Mouse (Mus musculus) hindbrain, embryonic 13.5 days (tissue): Measurements from ENCODE around the gene Gcn1l1. TPM values are rescaled to one million over a fixed set of nuclear protein-coding genes. Genes with fewer than 3 reads are reported as not detected.

Source experiments
- ATAC-seq: fragments of 200-750 bp; cut with Nextera tagmentation; 2 replicates; pipeline ENCODE4 v1.8.0; 2017; ENCODE audit warnings: moderate TSS enrichment; ENCODE audit not compliant: low FRiP score
- H3K27ac ChIP-seq: fragments of 300-500 bp; sonication (generic); 2 replicates; pipeline ENCODE4 v1.5.1; 2015; ENCODE audit warnings: inconsistent platforms, mild to moderate bottlenecking, moderate library complexity
- H3K27me3 ChIP-seq: fragments of 300-500 bp; sonication (generic); 2 replicates; pipeline ENCODE4 v1.6.1; 2015; ENCODE audit warnings: mild to moderate bottlenecking, inconsistent platforms
- H3K36me3 ChIP-seq: fragments of 300-500 bp; sonication (generic); 2 replicates; pipeline ENCODE4 v1.6.1; 2015; ENCODE audit warnings: mild to moderate bottlenecking, inconsistent platforms
- H3K4me1 ChIP-seq: fragments of 300-500 bp; sonication (generic); replicated peaks from 2 replicates; pipeline ENCODE4 v1.6.1; 2015; ENCODE audit warnings: inconsistent platforms
- H3K4me2 ChIP-seq: fragments of 300-500 bp; sonication (generic); 2 replicates; pipeline ENCODE4 v1.6.1; 2015; ENCODE audit warnings: inconsistent platforms, mild to moderate bottlenecking, moderate library complexity
- H3K4me3 ChIP-seq: fragments of 300-500 bp; sonication (generic); 2 replicates; pipeline ENCODE4 v1.5.1; 2015; ENCODE audit warnings: mild to moderate bottlenecking, inconsistent platforms
- H3K9ac ChIP-seq: fragments of 300-500 bp; sonication (generic); 2 replicates; pipeline ENCODE4 v1.6.1; 2015; ENCODE audit warnings: mild to moderate bottlenecking, inconsistent platforms
- H3K9me3 ChIP-seq: fragments of 300-500 bp; sonication (generic); 2 replicates; pipeline ENCODE4 v1.6.1; 2016; ENCODE audit warnings: inconsistent platforms
- WGBS: fragments of 180-500 bp; shearing (Covaris S2); methylation state at CpG from one replicate; pipeline ENCODE4 v1.1.7; 2015; 5-methylcytosine and 5-hydroxymethylcytosine counted together
- polyA plus RNA-seq: library from polyadenylated mRNA; unstranded; fragments of >200 nt; fragmentation: Nextera tagmentation; extraction: Ambion mirVana; gene quantifications from 2 replicates; pipeline ENCODE4 v1.2.1, GENCODE M21; 2015

Gene Gcn1l1
- polyA plus RNA-seq, 1 experiment from 2014 or later, result 42.4 TPM

DNA sequence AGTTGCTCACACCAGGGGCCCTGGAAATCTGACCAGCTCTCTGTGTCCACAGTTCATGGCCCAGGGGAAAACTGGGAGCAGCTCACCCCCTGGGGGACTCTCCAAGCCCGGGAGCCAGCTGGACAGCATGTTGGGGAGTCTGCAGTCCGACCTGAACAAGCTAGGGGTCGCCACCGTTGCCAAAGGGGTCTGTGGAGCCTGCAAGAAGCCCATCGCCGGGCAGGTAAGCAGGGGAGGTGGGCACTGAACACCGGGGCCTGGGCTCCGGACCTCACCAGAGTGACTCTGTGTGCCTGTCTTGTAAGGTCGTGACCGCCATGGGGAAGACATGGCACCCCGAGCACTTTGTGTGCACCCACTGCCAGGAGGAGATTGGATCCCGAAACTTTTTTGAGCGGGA is 13.3 kb upstream of the Gcn1l1 start:
- no peak overlapping the region for H3K27ac ChIP-seq
- WGBS, result 85% methylated on average over 13 of the region's 13 CpGs
- no peak overlapping the region for H3K4me2 ChIP-seq
- no peaks in the 10 kb centered on the region for H3K27me3 ChIP-seq
- no peak for ATAC-seq
- H3K9me3 ChIP-seq, result no peaks in the 10 kb centered on the region
- H3K4me3 ChIP-seq, result no peak overlapping the region
- H3K4me1 ChIP-seq, result peaks cover 9% of the 10 kb centered on the region
- H3K36me3 ChIP-seq, result peaks cover 62% of the 10 kb centered on the region
- H3K9ac ChIP-seq, result no peak overlapping the region

DNA sequence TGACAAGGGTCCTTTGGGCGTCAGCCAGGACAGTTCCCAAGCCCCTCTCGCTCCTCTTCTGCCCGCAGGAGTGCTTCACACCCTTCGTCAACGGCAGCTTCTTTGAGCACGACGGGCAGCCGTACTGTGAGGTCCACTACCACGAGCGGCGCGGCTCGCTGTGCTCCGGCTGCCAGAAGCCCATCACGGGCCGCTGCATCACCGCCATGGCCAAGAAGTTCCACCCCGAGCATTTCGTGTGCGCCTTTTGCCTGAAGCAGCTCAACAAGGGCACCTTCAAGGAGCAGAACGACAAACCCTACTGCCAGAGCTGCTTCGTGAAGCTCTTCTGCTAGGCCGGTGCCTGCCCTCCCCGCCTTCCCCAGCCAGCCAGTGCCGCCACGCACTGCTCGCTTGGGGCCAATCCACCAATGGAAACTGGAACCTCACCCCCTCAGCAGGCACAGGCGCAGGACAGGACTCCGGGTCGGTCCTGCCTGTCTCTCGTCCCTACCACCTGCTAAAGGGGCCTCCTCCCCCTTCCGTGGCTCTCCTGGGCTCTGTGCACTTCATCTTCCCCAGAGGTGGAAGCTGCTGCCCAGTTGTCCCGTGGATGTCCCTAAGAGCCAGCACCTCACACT is 11.1 kb upstream of the Gcn1l1 start:
- H3K27me3 ChIP-seq, result no peaks in the 10 kb centered on the region
- 0 out of 2 replicates have a peak overlapping the region, but pooled peaks have one; percentile 29 for H3K9ac ChIP-seq
- peaks cover 41% of the 10 kb centered on the region for H3K36me3 ChIP-seq
- 84% methylated on average over 33 of the region's 33 CpGs for WGBS
- no peak overlapping the region for H3K4me2 ChIP-seq
- H3K9me3 ChIP-seq, result no peaks in the 10 kb centered on the region
- no peak for ATAC-seq
- peaks cover 3% of the 10 kb centered on the region; the same call in 1 of the 2 replicates for H3K4me1 ChIP-seq
- H3K27ac ChIP-seq, result no peak overlapping the region
- H3K4me3 ChIP-seq, result no peak overlapping the region

GRCm38 (mm10) chr5:115554536-115555291 is 10.3 kb upstream of the Gcn1l1 start:
- no peak overlapping the region for H3K4me3 ChIP-seq
- no peak overlapping the region for H3K4me2 ChIP-seq
- H3K27me3 ChIP-seq, result no peaks in the 10 kb centered on the region
- peaks cover 3% of the 10 kb centered on the region; the same call in 1 of the 2 replicates for H3K4me1 ChIP-seq
- H3K9ac ChIP-seq, result no peak overlapping the region
- H3K27ac ChIP-seq, result no peak overlapping the region
- 92% methylated on average over 18 of the region's 18 CpGs for WGBS
- peaks cover 38% of the 10 kb centered on the region for H3K36me3 ChIP-seq
- no peak for ATAC-seq
- H3K9me3 ChIP-seq, result no peaks in the 10 kb centered on the region

GRCm38 (mm10) chr5:115556217-115556616 is 8.8 kb upstream of the Gcn1l1 start:
- Histone ChIP-seq H3K36me3 (peaks cover 38% of the 10 kb centered on the region), H3K4me1 (peaks cover 16% of the 10 kb centered on the region), H3K4me2 (no peak overlapping the region), H3K9ac (no peak overlapping the region), H3K4me3 (no peak overlapping the region), H3K27me3 (no peaks in the 10 kb centered on the region), H3K9me3 (no peaks in the 10 kb centered on the region), H3K27ac (no peak overlapping the region)
- WGBS, result 9% methylated on average over 8 of the region's 8 CpGs
- no peak for ATAC-seq

DNA sequence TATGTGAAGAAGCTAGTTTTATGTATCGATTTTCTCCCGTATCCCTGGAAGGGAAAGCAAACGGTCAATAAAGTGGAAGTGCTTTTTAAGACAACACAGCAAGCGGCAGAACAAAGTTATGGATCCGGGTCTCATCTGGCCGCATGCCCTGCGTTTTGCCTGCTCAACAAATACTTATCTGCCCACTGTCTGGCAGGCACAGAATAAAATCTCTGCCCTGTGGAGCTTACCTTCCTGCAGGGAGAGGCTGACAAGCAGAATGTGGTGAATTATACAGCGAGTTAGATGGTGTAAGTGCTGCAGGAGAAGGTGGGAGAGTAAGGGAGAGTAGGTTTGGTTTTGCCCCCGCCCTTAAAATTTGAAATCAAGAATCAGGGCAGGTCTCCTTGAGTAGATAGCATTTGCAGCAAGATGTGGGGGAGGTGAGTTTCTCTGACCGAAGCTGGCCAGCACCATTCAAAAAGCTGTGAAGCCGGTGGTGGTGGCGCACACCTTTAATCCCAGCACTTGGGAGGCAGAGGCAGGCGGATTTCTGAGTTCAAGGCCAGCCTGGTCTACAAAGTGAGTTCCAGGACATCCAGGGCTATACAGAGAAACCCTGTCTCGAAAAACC is 6.8 kb upstream of the Gcn1l1 start:
- H3K9ac ChIP-seq, result no peak overlapping the region
- H3K36me3 ChIP-seq, result peaks cover 41% of the 10 kb centered on the region
- H3K4me2 ChIP-seq, result no peak overlapping the region
- no peaks in the 10 kb centered on the region for H3K27me3 ChIP-seq
- H3K27ac ChIP-seq, result no peak overlapping the region
- H3K4me3 ChIP-seq, result no peak overlapping the region
- no peaks in the 10 kb centered on the region for H3K9me3 ChIP-seq
- 90% methylated on average over 14 of the region's 14 CpGs for WGBS
- H3K4me1 ChIP-seq, result peaks cover 20% of the 10 kb centered on the region
- no peak for ATAC-seq

DNA sequence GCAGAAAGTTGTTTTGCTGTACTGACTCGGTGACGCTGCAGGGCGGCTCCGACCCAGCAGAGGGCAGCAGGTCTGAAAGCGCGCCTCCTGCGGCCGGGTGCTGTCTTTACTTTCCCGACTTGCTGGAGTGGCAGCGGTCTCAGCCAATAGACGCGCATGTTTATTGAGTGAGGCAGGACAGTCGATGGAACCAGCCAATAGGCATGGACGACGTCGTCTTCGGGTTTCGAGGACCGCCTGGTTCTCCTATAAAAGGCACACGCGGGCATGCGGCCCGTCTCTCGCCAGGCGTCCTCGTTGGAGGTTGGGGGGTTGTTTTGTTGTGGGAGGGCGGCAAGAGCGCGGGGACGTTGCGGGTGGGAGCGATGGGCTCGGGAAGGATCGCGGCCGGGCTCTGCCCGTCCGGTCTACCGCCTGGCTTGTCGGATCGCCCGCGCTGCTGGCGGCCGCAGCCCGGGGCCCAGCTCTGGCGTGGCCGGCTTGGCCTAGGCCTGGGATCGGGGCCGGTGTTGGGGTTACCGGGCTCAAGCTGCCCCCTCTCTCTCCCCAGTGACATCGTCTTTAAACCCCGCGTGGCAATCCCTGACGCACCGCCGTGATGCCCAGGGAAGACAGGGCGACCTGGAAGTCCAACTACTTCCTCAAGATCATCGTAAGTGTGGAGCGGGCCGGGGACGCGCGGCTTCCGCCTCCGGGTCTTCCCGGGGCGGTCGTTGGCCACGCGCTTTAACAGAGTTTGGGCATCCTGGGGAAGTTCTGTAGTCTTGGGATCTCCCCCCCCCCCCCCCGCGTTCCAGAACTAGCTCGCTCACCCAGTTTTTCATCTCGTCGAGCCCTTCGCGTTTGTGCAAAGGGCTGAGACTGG is 5.6 kb upstream of the Gcn1l1 start, which contains the start of gene Rplp0:
Rplp0 (plus strand) TSS at position 231 of the 865 bp plus-strand sequence.
- H3K9ac ChIP-seq, result peak within 1 kb of the TSS; percentile 96
- H3K36me3 ChIP-seq, result peaks cover 36% of the 10 kb centered on the region
- peak within 1 kb of the TSS; percentile 88 for H3K27ac ChIP-seq
- H3K4me3 ChIP-seq, result peak within 1 kb of the TSS; percentile 81
- WGBS, result under 1% methylated on average over 76 of the region's 78 CpGs
- peak within 1 kb of the TSS; percentile 76 for H3K4me2 ChIP-seq
- H3K27me3 ChIP-seq, result no peaks in the 10 kb centered on the region
- peak; percentile 97 for ATAC-seq
- peaks cover 28% of the 10 kb centered on the region for H3K4me1 ChIP-seq
- H3K9me3 ChIP-seq, result no peaks in the 10 kb centered on the region

DNA sequence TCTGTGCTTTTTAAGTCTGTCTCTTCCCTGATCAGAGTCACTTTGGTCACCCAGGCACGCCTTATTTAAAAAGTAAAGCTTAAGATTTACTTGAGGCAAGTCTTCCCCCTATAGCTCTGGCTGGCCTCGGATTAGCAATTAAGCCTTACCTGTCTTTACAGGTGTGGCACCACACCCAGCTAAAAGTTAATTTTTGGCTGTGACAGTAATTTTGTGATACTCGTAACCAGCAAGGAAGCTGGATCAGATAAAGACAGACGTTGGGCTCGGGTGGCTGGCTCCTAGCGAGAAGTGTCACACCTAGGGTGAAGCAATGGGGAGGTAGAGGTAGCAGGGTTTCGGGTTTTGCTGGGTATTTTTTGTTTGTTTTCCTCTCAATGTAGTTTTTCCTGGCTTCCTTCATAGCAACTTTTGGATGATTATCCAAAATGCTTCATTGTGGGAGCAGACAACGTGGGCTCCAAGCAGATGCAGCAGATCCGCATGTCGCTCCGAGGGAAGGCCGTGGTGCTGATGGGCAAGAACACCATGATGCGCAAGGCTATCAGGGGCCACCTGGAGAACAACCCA is 4.6 kb upstream of the Gcn1l1 start:
- no peak overlapping the region for H3K27ac ChIP-seq
- peaks cover 32% of the 10 kb centered on the region for H3K4me1 ChIP-seq
- H3K4me3 ChIP-seq, result peak overlapping the region; percentile 81
- peak overlapping the region; percentile 96 for H3K9ac ChIP-seq
- 45% methylated on average over 13 of the region's 13 CpGs for WGBS
- peaks cover 33% of the 10 kb centered on the region for H3K36me3 ChIP-seq
- no peaks in the 10 kb centered on the region for H3K27me3 ChIP-seq
- H3K9me3 ChIP-seq, result no peaks in the 10 kb centered on the region
- ATAC-seq, result no peak
- peak overlapping the region; percentile 76 for H3K4me2 ChIP-seq

- ATAC-seq, result no peak
- Histone ChIP-seq H3K4me1 (peaks cover 50% of the 10 kb centered on the region), H3K9ac (peak overlapping the region; percentile 93; the same call in 1 of the 2 replicates), H3K4me2 (peak overlapping the region; percentile 82), H3K4me3 (peak overlapping the region; percentile 98), H3K27me3 (no peaks in the 10 kb centered on the region), H3K27ac (no peak overlapping the region), H3K36me3 (peaks cover 33% of the 10 kb centered on the region), H3K9me3 (no peaks in the 10 kb centered on the region)
- WGBS, result 48% methylated on average over 5 of the region's 5 CpGs
Measured at GRCm38 (mm10) chr5:115563771-115564585, 1.1 kb upstream of the Gcn1l1 start.

DNA sequence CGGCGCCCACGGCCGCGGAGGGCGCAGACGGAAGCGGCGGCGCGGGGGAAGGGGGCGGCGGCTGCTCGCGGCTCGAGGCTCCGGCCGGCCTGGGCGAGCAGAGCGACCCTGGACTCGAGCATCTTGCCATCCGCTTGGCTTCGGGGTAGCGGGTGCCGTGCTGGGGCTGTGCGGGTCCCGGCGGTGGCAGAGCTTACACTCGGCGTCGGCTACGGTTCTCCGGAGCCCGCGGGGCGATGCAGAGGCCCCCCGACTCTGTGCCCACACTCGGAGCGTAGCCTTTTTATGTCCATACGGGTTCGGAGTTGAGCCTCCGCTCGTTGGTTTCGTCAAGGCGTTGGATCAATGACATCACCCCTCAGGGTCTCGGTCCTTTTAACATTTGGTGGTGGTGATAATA is 349 bp downstream of the Gcn1l1 start:
- H3K36me3 ChIP-seq, result peaks cover 33% of the 10 kb centered on the region
- H3K9me3 ChIP-seq, result no peaks in the 10 kb centered on the region
- peak overlapping the region; percentile 98 for H3K4me3 ChIP-seq
- peak overlapping the region; percentile 93 for H3K9ac ChIP-seq
- ATAC-seq, result peak; percentile 29
- H3K27me3 ChIP-seq, result no peaks in the 10 kb centered on the region
- under 1% methylated on average over 35 of the region's 46 CpGs for WGBS
- H3K27ac ChIP-seq, result peak overlapping the region; percentile 84
- H3K4me2 ChIP-seq, result peak overlapping the region; percentile 82
- H3K4me1 ChIP-seq, result peaks cover 53% of the 10 kb centered on the region

- Histone ChIP-seq H3K36me3 (peaks cover 30% of the 10 kb centered on the region), H3K4me1 (peaks cover 41% of the 10 kb centered on the region), H3K4me2 (no peak overlapping the region), H3K9me3 (no peaks in the 10 kb centered on the region), H3K27me3 (no peaks in the 10 kb centered on the region), H3K4me3 (no peak overlapping the region), H3K27ac (no peak overlapping the region), H3K9ac (no peak overlapping the region)
- ATAC-seq, result no peak
- WGBS, result 43% methylated on average over 10 of the region's 10 CpGs
Measured at GRCm38 (mm10) chr5:115568681-115569080, 3.6 kb downstream of the Gcn1l1 start.

DNA sequence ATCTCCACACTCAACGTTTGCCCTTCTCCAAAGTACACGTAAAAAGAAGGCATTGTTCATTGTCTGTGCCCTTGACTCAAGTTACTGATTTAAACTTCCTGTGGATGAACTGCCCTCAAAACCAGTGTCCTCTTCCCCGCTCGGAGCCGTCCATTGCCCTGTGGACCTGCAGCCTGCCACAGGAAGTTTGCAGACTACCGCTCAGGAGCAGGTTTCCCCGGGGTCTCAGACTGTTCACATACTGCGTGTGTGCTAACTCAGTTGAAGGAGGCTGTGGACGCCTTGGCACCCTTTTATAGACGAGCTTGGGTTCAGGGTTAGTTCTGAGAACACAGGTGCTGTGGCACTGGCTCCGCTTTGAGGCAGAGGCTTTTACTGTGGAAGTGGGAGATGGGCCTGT is 4.3 kb downstream of the Gcn1l1 start:
- peaks cover 33% of the 10 kb centered on the region for H3K36me3 ChIP-seq
- H3K4me3 ChIP-seq, result no peak overlapping the region
- no peak overlapping the region for H3K27ac ChIP-seq
- WGBS, result 87% methylated on average over 11 of the region's 11 CpGs
- H3K4me2 ChIP-seq, result no peak overlapping the region
- H3K4me1 ChIP-seq, result peaks cover 34% of the 10 kb centered on the region
- no peaks in the 10 kb centered on the region for H3K27me3 ChIP-seq
- no peak for ATAC-seq
- H3K9ac ChIP-seq, result no peak overlapping the region
- no peaks in the 10 kb centered on the region for H3K9me3 ChIP-seq
